Mouse (Mus musculus) spleen, postnatal 4 days (tissue): ENCODE results near the gene Acap1.
A peak's percentile ranks its signal among the peaks of the same experiment; 100 is the strongest.

Experiments used
- DNase-seq, 2 experiments: peaks; one replicate each; pipeline ENCODE4 v3.0.0; 2022; ENCODE audit warnings: low spot score in 2 of 2

The Acap1 gene

GRCm38 (mm10) chr11:69904311-69904710 lies 9.0 kb upstream of the Acap1 start:
- no peak for DNase-seq

- DNase-seq, result peak; percentile 14 to 62
These were observed 7.6 kb upstream of the Acap1 start for GRCm38 (mm10) chr11:69902972-69903371.

- DNase-seq, result peak in 1 of 2 experiments; percentile 80
These were observed 6.7 kb upstream of the Acap1 start for GRCm38 (mm10) chr11:69901993-69902392.

- peak; percentile 90 to 93 for DNase-seq
These were observed 6.1 kb upstream of the Acap1 start for GRCm38 (mm10) chr11:69901406-69901846.

GRCm38 (mm10) chr11:69900471-69901405 lies 5.4 kb upstream of the Acap1 start, which contains the start of the genes 2810408A11Rik and Neurl4:
Gene 2810408A11Rik, minus strand, starts transcription at chr11:69900987.
Gene Neurl4, plus strand, starts transcription at chr11:69901072.
- DNase-seq, result peak; percentile 89

- DNase-seq, result no peak
These were observed 4.5 kb upstream of the Acap1 start for GRCm38 (mm10) chr11:69899870-69900269.

- DNase-seq, result peak in 1 of 2 experiments; percentile 70
These were observed 668 bp downstream of the Acap1 start for GRCm38 (mm10) chr11:69894671-69895070.

- peak in 1 of 2 experiments; percentile 59 for DNase-seq
These were observed 3.9 kb downstream of the Acap1 start for GRCm38 (mm10) chr11:69891482-69891881.

- DNase-seq, result no peak
These were observed 8.3 kb downstream of the Acap1 start for GRCm38 (mm10) chr11:69886907-69887635.

- DNase-seq, result no peak
These were observed 10.7 kb downstream of the Acap1 start for GRCm38 (mm10) chr11:69884663-69885062.

- no peak for DNase-seq
These were observed 11.1 kb downstream of the Acap1 start for GRCm38 (mm10) chr11:69884240-69884639.

GRCm38 (mm10) chr11:69883527-69884151 lies 11.7 kb downstream of the Acap1 start:
- peak in 1 of 2 experiments; percentile 72 for DNase-seq

GRCm38 (mm10) chr11:69883066-69883465 lies 12.3 kb downstream of the Acap1 start:
- DNase-seq, result peak; percentile 71 to 86

- no peak for DNase-seq
These were observed 13.3 kb downstream of the Acap1 start for GRCm38 (mm10) chr11:69881787-69882670.

- DNase-seq, result peak; percentile 81 to 87
These were observed 14.3 kb downstream of the Acap1 start, which contains the start of gene Kctd11 for GRCm38 (mm10) chr11:69880853-69881603. Gene Kctd11, minus strand, starts transcription at chr11:69881406.

- DNase-seq, result peak; percentile 77 to 86
These were observed 14.9 kb downstream of the Acap1 start for GRCm38 (mm10) chr11:69880506-69880852.

GRCm38 (mm10) chr11:69879711-69880110 lies 15.6 kb downstream of the Acap1 start:
- no peak for DNase-seq

GRCm38 (mm10) chr11:69878952-69879351 lies 16.4 kb downstream of the Acap1 start:
- no peak for DNase-seq

GRCm38 (mm10) chr11:69878399-69878798 lies 16.9 kb downstream of the Acap1 start:
- no peak for DNase-seq

- no peak for DNase-seq
These were observed 17.5 kb downstream of the Acap1 start, which contains the start of gene Tmem95 for GRCm38 (mm10) chr11:69877878-69878277. Gene Tmem95, minus strand, starts transcription at chr11:69878018.
